Mouse (Mus musculus) midbrain, embryonic 11.5 days (tissue): Measurements from ENCODE around the gene Agbl5. TPM values are rescaled to one million over a fixed set of nuclear protein-coding genes. Genes with fewer than 3 reads are reported as not detected.
A peak's percentile ranks its signal among the peaks of the same experiment; 100 is the strongest.

Source experiments
- ATAC-seq: fragments of 200-750 bp; cut with Nextera tagmentation; 2 replicates; pipeline ENCODE4 v1.8.0; 2017; ENCODE audit warnings: moderate TSS enrichment, moderate library complexity; ENCODE audit not compliant: low FRiP score
- DNase-seq: peaks from one replicate; pipeline ENCODE4 v3.0.0; 2015; ENCODE audit warnings: low spot score; ENCODE audit errors: missing footprints
- H3K27ac ChIP-seq: fragments of 300-500 bp; sonication (generic); 2 replicates; pipeline ENCODE4 v1.5.1; 2014; ENCODE audit warnings: low read depth, low read length
- H3K27me3 ChIP-seq: fragments of 300-500 bp; sonication (generic); 2 replicates; pipeline ENCODE4 v1.6.1; 2014; ENCODE audit warnings: mild to moderate bottlenecking, low read length, moderate library complexity, mixed read lengths; ENCODE audit not compliant: control insufficient read depth, insufficient read depth
- H3K36me3 ChIP-seq: fragments of 300-500 bp; sonication (generic); 2 replicates; pipeline ENCODE4 v1.6.1; 2014; ENCODE audit warnings: mild to moderate bottlenecking, low read length, moderate library complexity, mixed read lengths; ENCODE audit not compliant: control insufficient read depth, insufficient read depth
- H3K4me1 ChIP-seq: fragments of 300-500 bp; sonication (generic); 2 replicates; pipeline ENCODE4 v1.6.1; 2014; ENCODE audit warnings: low read length; ENCODE audit not compliant: control insufficient read depth, insufficient read depth
- H3K4me2 ChIP-seq: fragments of 300-500 bp; sonication (generic); 2 replicates; pipeline ENCODE4 v1.6.1; 2014; ENCODE audit warnings: mild to moderate bottlenecking, moderate library complexity
- H3K4me3 ChIP-seq: fragments of 300-500 bp; sonication (generic); 2 replicates; pipeline ENCODE4 v1.5.1; 2014; ENCODE audit warnings: low read depth, low read length
- H3K9ac ChIP-seq: fragments of 300-500 bp; sonication (generic); 2 replicates; pipeline ENCODE4 v1.6.1; 2014; ENCODE audit warnings: low read length
- H3K9me3 ChIP-seq: fragments of 300-500 bp; sonication (generic); 2 replicates; pipeline ENCODE4 v1.6.1; 2016; ENCODE audit warnings: low read length; ENCODE audit not compliant: control insufficient read depth
- WGBS: fragments of 180-500 bp; shearing (Covaris S2); extraction: QIAGEN DNeasy Blood & Tissue Kit; methylation state at CpG from one replicate; pipeline ENCODE4 v1.1.7; 2014; 5-methylcytosine and 5-hydroxymethylcytosine counted together
- polyA plus RNA-seq: library from polyadenylated mRNA; unstranded; fragments of >200 nt; fragmentation: Nextera tagmentation; extraction: Ambion mirVana; gene quantifications from 2 replicates; pipeline ENCODE4 v1.2.1, GENCODE M21; 2014

Agbl5 gene
- polyA plus RNA-seq, 1 experiment from 2014 or later: 22.0 TPM

DNA sequence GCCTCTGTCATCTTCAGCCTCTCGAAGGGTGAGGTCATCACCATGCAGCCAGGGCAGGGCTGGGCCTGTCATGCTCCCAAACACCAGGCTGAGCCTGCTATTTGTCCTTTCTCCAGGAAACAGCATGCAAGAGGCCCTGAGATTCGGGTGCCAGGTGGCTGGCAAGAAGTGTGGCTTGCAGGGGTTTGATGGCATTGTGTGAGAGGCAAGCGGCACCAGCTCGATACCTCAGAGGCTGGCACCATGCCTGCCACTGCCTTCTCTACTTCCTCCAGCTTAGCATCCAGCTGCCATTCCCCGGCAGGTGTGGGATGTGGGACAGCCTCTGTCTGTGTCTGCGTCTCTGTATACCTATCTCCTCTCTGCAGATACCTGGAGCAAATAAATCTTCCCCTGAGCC, 42.4 kb downstream of the Agbl5 start:
- H3K9ac ChIP-seq: no peak overlapping the region

DNA sequence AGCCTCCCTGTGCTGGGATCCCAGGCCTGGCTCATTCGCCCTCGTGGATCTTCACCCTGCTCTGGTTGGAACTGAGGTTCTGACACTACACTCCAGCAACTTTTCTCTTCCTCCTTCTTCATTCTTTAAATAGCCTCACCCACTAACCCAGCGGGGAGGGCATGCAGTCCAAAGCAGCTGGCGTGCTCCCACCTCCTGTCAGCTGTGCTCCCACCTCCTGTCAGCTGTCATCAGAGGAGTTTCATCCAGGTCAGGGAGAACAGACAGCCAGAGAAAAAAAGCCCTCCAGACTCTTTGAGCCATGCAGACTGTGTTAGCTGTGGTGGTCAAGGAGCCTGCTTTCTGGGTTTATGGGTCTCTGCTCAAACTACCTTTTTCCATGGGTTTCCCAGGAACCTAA, 42.9 kb downstream of the Agbl5 start:
- no peaks in the 10 kb centered on the region for H3K4me1 ChIP-seq
- H3K27ac ChIP-seq: no peak overlapping the region
- 86% methylated on average over 4 of the region's 4 CpGs for WGBS
- no peak for DNase-seq
- no peak for ATAC-seq
- H3K4me3 ChIP-seq: no peak overlapping the region
- no peaks in the 10 kb centered on the region for H3K36me3 ChIP-seq
- no peak overlapping the region for H3K9ac ChIP-seq
- no peaks in the 10 kb centered on the region for H3K27me3 ChIP-seq
- no peak overlapping the region for H3K4me2 ChIP-seq
- H3K9me3 ChIP-seq: no peaks in the 10 kb centered on the region

More for the DNA sequence above, 42.4 kb downstream of the Agbl5 start:
- Histone ChIP-seq H3K9me3 (no peaks in the 10 kb centered on the region), H3K27me3 (no peaks in the 10 kb centered on the region), H3K4me1 (no peaks in the 10 kb centered on the region), H3K4me3 (no peak overlapping the region), H3K36me3 (no peaks in the 10 kb centered on the region), H3K27ac (no peak overlapping the region), H3K4me2 (no peak overlapping the region)
- no peak for DNase-seq
- no peak for ATAC-seq
- WGBS: 90% methylated on average over 6 of the region's 6 CpGs

DNA sequence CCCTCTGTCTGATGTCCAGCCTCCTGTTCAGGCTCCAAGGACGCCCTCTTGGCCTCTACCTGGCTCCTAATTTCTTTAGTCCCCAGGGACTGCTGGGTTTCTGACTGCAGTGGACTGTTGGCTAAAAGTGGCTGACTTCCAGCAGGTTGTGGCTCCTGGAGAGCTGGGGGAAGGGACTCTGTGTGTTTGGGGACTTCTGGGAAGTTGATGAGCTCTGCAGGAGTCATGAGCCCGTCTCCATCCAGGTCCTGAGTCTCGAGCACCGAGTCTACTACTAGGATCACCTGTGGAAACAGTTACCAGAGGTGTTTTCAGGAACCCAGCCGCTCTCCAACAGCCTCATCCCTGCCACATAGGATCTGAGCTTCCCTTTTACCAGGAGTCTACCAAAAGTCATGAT, 45.2 kb downstream of the Agbl5 start:
- H3K4me2 ChIP-seq: no peak overlapping the region
- DNase-seq: no peak
- H3K9ac ChIP-seq: no peak overlapping the region

DNA sequence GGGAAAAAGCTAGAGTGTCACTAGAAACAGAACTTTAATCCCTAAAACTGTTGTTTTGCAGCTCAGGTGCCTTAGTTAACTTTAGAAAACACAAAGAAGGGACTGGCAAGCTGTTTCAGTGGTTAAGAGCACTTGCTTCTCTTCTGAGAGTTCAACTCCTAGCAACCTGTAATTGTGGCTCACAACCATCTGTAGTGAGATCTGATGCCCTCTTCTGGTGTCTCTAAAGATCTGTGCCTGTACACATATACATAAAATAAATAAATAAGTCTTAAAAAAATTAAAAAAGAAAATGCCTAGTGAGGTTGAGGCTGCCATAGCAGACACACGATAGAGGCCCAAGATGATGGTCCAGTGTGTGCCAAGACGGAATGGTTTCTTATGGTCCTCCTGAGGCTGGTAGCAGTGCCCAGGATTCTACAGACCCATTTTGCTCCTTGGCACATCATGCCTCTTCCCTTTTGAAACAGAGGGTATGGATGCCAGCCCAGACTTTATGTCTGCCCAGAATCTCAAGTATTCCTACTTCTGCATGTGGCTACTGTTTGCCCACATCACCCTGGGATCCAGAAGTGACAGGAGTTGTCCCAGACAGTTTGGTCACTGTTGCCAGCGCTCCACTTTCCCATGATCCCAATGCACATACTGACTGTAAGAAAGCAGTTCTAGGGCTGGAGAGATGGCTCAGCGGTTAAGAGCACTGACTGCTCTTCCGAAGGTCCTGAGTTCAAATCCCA, 46.4 kb downstream of the Agbl5 start:
- DNase-seq: no peak
- no peak overlapping the region for H3K27ac ChIP-seq
- WGBS: 91% methylated on average over 5 of the region's 5 CpGs
- no peaks in the 10 kb centered on the region for H3K9me3 ChIP-seq
- H3K27me3 ChIP-seq: no peaks in the 10 kb centered on the region
- H3K9ac ChIP-seq: no peak overlapping the region
- no peaks in the 10 kb centered on the region for H3K36me3 ChIP-seq
- H3K4me1 ChIP-seq: no peaks in the 10 kb centered on the region
- no peak overlapping the region for H3K4me3 ChIP-seq
- ATAC-seq: no peak
- H3K4me2 ChIP-seq: no peak overlapping the region

More for the DNA sequence above, 45.2 kb downstream of the Agbl5 start:
- WGBS: 75% methylated on average over 5 of the region's 5 CpGs
- no peaks in the 10 kb centered on the region for H3K36me3 ChIP-seq
- H3K9me3 ChIP-seq: no peaks in the 10 kb centered on the region
- no peak overlapping the region for H3K27ac ChIP-seq
- no peaks in the 10 kb centered on the region for H3K4me1 ChIP-seq
- H3K4me3 ChIP-seq: no peak overlapping the region
- no peak for ATAC-seq
- H3K27me3 ChIP-seq: no peaks in the 10 kb centered on the region

DNA sequence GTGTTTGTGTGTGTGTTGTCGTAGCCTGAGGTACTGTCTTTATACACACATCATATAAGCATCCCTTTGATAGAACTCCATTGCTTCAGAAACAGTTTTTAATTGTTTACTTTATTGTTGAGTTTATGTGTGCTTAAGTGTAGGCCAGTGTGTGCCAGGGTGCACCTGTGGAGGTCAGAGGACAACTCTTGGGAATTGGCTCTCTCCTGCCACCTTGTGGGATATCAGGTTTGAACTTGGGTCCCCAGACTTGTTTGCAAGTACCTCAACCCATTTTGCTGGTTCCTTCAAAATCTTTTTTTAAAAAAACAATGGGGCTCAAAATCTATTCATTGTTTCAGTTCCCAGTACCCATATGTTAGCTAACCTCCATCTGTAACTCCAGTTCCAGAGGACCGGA, 54.5 kb downstream of the Agbl5 start:
- H3K9me3 ChIP-seq: no peaks in the 10 kb centered on the region
- 100% methylated on average over 2 of the region's 2 CpGs for WGBS
- DNase-seq (no peak), ATAC-seq (no peak)
- H3K36me3 ChIP-seq: no peaks in the 10 kb centered on the region
- H3K9ac ChIP-seq: no peak overlapping the region
- no peak overlapping the region for H3K4me2 ChIP-seq
- H3K27ac ChIP-seq: no peak overlapping the region
- peaks cover 8% of the 10 kb centered on the region for H3K27me3 ChIP-seq
- peaks cover 6% of the 10 kb centered on the region; the same call in 1 of the 2 replicates for H3K4me1 ChIP-seq
- no peak overlapping the region for H3K4me3 ChIP-seq

DNA sequence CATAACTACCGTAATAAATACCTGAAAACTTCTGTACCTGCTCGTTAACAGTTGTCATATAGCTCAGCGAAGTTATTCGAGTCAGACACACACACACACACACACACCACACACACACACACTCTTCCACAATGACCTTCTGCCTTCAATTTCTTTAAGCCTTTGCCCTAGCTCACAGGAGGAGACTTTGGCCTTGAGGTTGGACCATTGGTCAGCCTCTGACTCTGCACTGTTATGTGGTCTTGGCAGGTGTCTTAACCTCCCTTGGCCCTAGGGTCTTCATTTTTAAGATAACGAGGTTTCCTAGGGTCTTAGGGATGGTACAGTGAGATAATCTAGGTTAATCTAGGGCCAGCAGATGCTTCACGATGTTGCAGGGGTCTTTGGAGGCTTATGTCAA, 55.9 kb downstream of the Agbl5 start:
- peaks cover 6% of the 10 kb centered on the region for H3K4me1 ChIP-seq
- H3K27me3 ChIP-seq: peaks cover 8% of the 10 kb centered on the region
- H3K27ac ChIP-seq: no peak overlapping the region
- H3K9me3 ChIP-seq: no peaks in the 10 kb centered on the region
- DNase-seq (no peak), ATAC-seq (no peak)
- no peak overlapping the region for H3K4me3 ChIP-seq
- H3K4me2 ChIP-seq: no peak overlapping the region; the same call in 1 of the 2 replicates
- 88% methylated on average over 6 of the region's 6 CpGs for WGBS
- H3K36me3 ChIP-seq: no peaks in the 10 kb centered on the region
- 0 out of 2 replicates have a peak overlapping the region, but pooled peaks have one; percentile 12 for H3K9ac ChIP-seq

DNA sequence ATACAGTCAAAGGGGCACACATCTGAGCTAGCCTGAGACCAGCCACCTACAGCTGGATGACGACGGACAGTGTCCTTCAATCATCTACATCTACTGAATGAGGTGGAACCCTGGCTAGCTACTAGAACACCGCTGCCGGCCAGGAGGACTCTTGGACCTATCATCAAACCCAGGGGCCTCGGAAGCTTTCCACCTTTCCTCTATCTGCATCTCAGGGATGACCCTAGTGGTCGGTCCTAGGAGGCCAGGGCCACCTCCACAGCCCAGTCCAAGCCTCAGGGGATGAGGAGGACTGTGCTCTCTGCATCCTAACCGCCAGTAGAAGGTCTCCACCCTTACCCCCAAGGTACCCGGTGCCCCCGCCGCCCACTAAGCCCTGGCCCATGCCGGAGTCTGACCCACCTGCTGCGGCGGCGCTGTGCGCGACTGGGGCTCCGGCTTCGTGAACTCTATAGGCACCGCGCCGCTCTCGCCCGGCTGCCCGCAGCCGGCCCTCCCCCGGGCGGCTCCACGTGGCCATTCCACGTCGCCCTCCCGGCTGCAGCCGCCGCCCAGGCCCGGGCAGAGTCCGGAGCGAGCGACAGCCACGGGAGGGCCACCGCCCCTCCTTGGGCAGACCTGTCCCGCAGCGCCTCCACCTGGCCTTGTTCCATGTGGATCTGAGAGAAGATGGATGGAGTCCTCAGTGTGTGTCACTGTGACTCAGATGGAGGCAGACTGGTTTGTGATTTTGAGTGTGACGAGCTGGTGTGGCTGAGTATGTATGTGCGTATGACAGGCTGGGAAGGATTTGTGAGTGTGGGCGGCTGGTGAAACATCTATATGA, 56.7 kb downstream of the Agbl5 start, which contains the start of gene Cgref1:
TSS of gene Cgref1 (minus strand) at position 636 of the 826 bp plus-strand sequence.
- 6% methylated on average over 44 of the region's 44 CpGs for WGBS
- DNase-seq (peak; percentile 90), ATAC-seq (peak; percentile 45)
- Histone ChIP-seq H3K36me3 (no peaks in the 10 kb centered on the region), H3K4me3 (peak within 1 kb of the TSS; percentile 40), H3K27me3 (peaks cover 8% of the 10 kb centered on the region), H3K4me2 (peak within 1 kb of the TSS; percentile 81), H3K4me1 (peaks cover 10% of the 10 kb centered on the region), H3K9me3 (no peaks in the 10 kb centered on the region), H3K27ac (no peak within 1 kb of the TSS), H3K9ac (peak within 1 kb of the TSS; percentile 75)

DNA sequence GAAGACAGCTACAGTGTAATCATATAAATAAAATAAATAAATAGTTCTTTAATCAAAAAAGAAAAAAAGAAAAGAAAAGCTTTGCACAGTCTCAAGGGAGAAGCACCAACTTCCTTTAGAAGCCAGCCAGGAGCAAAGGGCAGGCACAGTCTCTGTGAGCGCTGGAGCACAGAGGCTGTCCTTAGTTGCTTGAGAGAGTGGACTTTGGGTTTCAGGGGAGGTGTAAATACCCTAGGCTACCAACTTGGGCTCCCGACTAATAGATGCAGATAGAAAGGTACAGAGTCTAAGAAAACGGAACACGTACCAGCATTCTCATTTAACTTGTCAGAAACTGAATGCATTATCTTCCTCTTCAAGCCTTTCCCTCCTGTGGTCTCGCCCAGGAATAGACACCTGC, 60.1 kb downstream of the Agbl5 start:
- H3K36me3 ChIP-seq: no peaks in the 10 kb centered on the region; the same call in 1 of the 2 replicates
- H3K27ac ChIP-seq: no peak overlapping the region
- ATAC-seq: no peak
- no peak overlapping the region for H3K4me3 ChIP-seq
- H3K4me2 ChIP-seq: no peak overlapping the region
- peaks cover 14% of the 10 kb centered on the region for H3K4me1 ChIP-seq
- DNase-seq: no peak
- WGBS: 75% methylated on average over 5 of the region's 5 CpGs
- H3K27me3 ChIP-seq: peaks cover 8% of the 10 kb centered on the region
- H3K9me3 ChIP-seq: no peaks in the 10 kb centered on the region
- no peak overlapping the region for H3K9ac ChIP-seq
